Mouse (Mus musculus): ENCODE results near the gene Lcp1. TPM values are rescaled to one million over a fixed set of nuclear protein-coding genes. Genes with fewer than 3 reads are reported as not detected.

The Lcp1 gene
- total and polyA plus RNA-seq, 3 experiments, result 258 to 777 (median 373) TPM

DNA sequence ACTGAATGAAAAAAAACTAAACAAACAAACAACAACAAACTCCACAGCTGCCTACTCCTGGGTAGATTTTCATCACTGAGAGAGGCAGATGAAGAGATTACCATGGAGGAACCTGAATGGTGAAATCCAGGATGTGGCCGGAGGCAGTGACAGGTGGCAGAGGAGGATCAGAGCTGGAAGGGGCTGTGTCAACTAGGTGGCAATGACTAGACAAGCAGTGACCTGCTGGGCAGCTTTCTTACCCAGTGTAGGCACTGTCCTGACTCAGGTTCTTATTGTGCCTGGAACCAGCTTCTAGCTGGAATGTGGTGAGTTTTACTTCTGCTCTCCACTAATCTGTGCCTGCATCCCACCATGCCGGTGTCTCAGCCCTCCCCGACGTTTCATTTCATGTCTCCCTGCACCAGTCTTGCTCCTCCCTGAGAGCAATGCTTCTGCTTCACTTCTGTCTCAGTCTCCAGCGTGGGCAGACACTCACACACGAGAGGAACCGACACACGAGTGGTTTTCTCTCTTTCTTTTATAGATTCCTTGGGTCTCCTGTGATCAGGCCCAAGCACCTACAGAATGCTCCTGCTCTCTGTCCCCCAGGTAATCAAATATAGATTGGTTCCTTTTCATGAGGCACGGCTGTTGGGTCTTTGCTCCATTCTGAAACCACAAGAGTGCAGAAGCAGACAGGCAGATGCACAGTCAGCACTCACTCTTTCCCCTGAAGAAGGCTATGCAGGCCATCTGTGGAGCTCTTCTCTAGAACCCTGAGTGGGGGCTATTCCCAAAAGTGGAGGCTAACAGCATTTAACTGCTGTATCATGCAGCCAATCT, 44.0 kb downstream of the Lcp1 start:
- in situ Hi-C loops (cut with MboI; ENCODE audit: low pct_ligation_motif_present, low pct_unique_long_range_greater_than_20kb, low sequenced_read_pairs), result loop anchor here (5.0 kb wide), 1 partner anchor 103 kb away; no protein-coding TSS in a partner anchor
- dilution Hi-C loops (cut with MboI; ENCODE audit: extremely low pct_ligation_motif_present, extremely low pct_unique_long_range_greater_than_20kb, low sequenced_read_pairs), result no loop called here
- no peaks in the 10 kb centered on the region for H3K36me3 ChIP-seq (replicated peaks in 1 of 2; ENCODE audit: control insufficient read depth in 1 of 2, insufficient read depth in 1 of 2, low read length in 1 of 2)
- no peaks in the 10 kb centered on the region for H3K27me3 ChIP-seq (replicated peaks)
- peak overlapping the region; percentile 35; the same call in 1 of the 2 replicates for H3K4me2 ChIP-seq (ENCODE audit: insufficient read depth, low read depth, poor library complexity, severe bottlenecking)
- H3K4me1 ChIP-seq (ENCODE audit: control insufficient read depth in 1 of 2, insufficient read depth in 2 of 2), result peaks cover 3 to 36% of the 10 kb centered on the region in 2 experiments; a peak in 3 of 4 replicates
- H3K9me3 ChIP-seq (replicated peaks; ENCODE audit: low read length), result no peaks in the 10 kb centered on the region
- TF ChIP-seq RCOR1 (conservative IDR thresholded peaks at IDR 0.05; ENCODE audit: low read depth, low read length), result no peak
- no peak for TF ChIP-seq USF2 (conservative IDR thresholded peaks at IDR 0.05; ENCODE audit: low read depth, low read length)
- no peak for TF ChIP-seq ZKSCAN1 (IDR thresholded peaks at IDR 0.05; ENCODE audit: borderline replicate concordance, low read depth, low read length)
- 0 out of 2 replicates have a peak, but pooled peaks have one; percentile 29 for TF ChIP-seq HCFC1 (IDR thresholded peaks at IDR 0.05; ENCODE audit: low read depth, low read length)
- no peak for TF ChIP-seq NRF1 (IDR thresholded peaks at IDR 0.05; ENCODE audit: low read depth, low read length)
- TF ChIP-seq GABPA (IDR thresholded peaks at IDR 0.05; ENCODE audit: insufficient replicate concordance, low read depth, low read length), result no peak
- no peak for TF ChIP-seq ZC3H11A (IDR thresholded peaks at IDR 0.05; ENCODE audit: low read depth, low read length)
- TF ChIP-seq BHLHE40 (IDR thresholded peaks at IDR 0.05; ENCODE audit: low read depth, low read length), result 0 out of 2 replicates have a peak, but pooled peaks have one; percentile 22
- TF ChIP-seq TCF12 (IDR thresholded peaks at IDR 0.05; ENCODE audit: low read depth, low read length), result peak; percentile 32; the same call in 1 of the 2 replicates
- TF ChIP-seq POLR2A (IDR thresholded peaks at IDR 0.05; ENCODE audit: low read depth, low read length), result peak; percentile 27; the same call in 1 of the 2 replicates
- peak; percentile 59; the same call in 1 of the 2 replicates for TF ChIP-seq MYC (IDR thresholded peaks at IDR 0.05; ENCODE audit: low read depth, low read length)
- peak; percentile 38; the same call in 1 of the 2 replicates for TF ChIP-seq JUND (conservative IDR thresholded peaks at IDR 0.05; ENCODE audit: low read depth, low read length)
- no peak; the same call in 1 of the 2 replicates for TF ChIP-seq MAZ (IDR thresholded peaks at IDR 0.05; ENCODE audit: low read depth, low read length)
- no peak for TF ChIP-seq E2F4 (IDR thresholded peaks at IDR 0.05; ENCODE audit: insufficient replicate concordance, low read depth, low read length)
- no peak for TF ChIP-seq TBP (conservative IDR thresholded peaks at IDR 0.05; ENCODE audit: low read depth, low read length)
- TF ChIP-seq CHD1 (IDR thresholded peaks at IDR 0.05; ENCODE audit: low read depth, low read length), result no peak
- no peak for TF ChIP-seq ETS1 (conservative IDR thresholded peaks at IDR 0.05; ENCODE audit: low read depth, low read length)
- TF ChIP-seq ZNF384 (IDR thresholded peaks at IDR 0.05; ENCODE audit: low read depth, low read length), result no peak
- no peak for TF ChIP-seq JUN (IDR thresholded peaks at IDR 0.05; ENCODE audit: insufficient read depth, low read depth, low read length)
- no peak for TF ChIP-seq ZMIZ1 (IDR thresholded peaks at IDR 0.05; ENCODE audit: low read depth, low read length)
- TF ChIP-seq POLR2AphosphoS2 (IDR thresholded peaks at IDR 0.05; ENCODE audit: low read depth, low read length), result no peak
- TF ChIP-seq MAFK (IDR thresholded peaks at IDR 0.05; ENCODE audit: insufficient replicate concordance, low read length), result peak; percentile 88
- no peak for TF ChIP-seq KAT2A (IDR thresholded peaks at IDR 0.05; ENCODE audit: insufficient replicate concordance, low read length)
- 0 out of 2 replicates have a peak, but pooled peaks have one; percentile 36 for TF ChIP-seq MEF2A (IDR thresholded peaks at IDR 0.05; ENCODE audit: borderline replicate concordance, low read depth, low read length)
- TF ChIP-seq EP300 (IDR thresholded peaks at IDR 0.05; ENCODE audit: low read length), result peak; percentile 59
- no peak for TF ChIP-seq ELF1 (IDR thresholded peaks at IDR 0.05; ENCODE audit: low read depth, low read length)
- no peak for TF ChIP-seq CHD2 (IDR thresholded peaks at IDR 0.05; ENCODE audit: low read length)
- peak; percentile 26; the same call in 1 of the 2 replicates for TF ChIP-seq MAX (IDR thresholded peaks at IDR 0.05; ENCODE audit: low read length)
- TF ChIP-seq USF1 (IDR thresholded peaks at IDR 0.05; ENCODE audit: low read depth, low read length), result no peak
- peak; percentile 51; the same call in 1 of the 2 replicates for TF ChIP-seq SIN3A (IDR thresholded peaks at IDR 0.05; ENCODE audit: low read length)
- peak; percentile 64 for TF ChIP-seq RAD21 (IDR thresholded peaks at IDR 0.05; ENCODE audit: low read depth, low read length)
- peak; percentile 56 for TF ChIP-seq SMC3 (IDR thresholded peaks at IDR 0.05; ENCODE audit: low read depth, low read length)
- TF ChIP-seq MXI1 (IDR thresholded peaks at IDR 0.05; ENCODE audit: low read depth, low read length), result no peak
- peak in 1 of 2 experiments; percentile 61; a peak in 2 of 4 replicates for TF ChIP-seq CTCF (conservative IDR thresholded peaks at IDR 0.05 in 1 of 2, IDR thresholded peaks at IDR 0.05 in 1 of 2; ENCODE audit: low read depth in 2 of 2, low read length in 2 of 2)
- no peak for TF ChIP-seq NELFE (IDR thresholded peaks at IDR 0.05; ENCODE audit: low read depth, low read length)
- TF ChIP-seq PAX5 (IDR thresholded peaks at IDR 0.05; ENCODE audit: low read length), result no peak
- TF ChIP-seq UBTF (IDR thresholded peaks at IDR 0.05; ENCODE audit: low read depth, low read length), result no peak
- TF ChIP-seq IRF4 (IDR thresholded peaks at IDR 0.05; ENCODE audit: low read depth, low read length), result peak; percentile 98
- peaks cover 13% of the 10 kb centered on the region for H3K79me2 ChIP-seq (replicated peaks; ENCODE audit: control insufficient read depth, extremely low read depth, insufficient read depth, poor library complexity, severe bottlenecking)
- H3K9ac ChIP-seq (ENCODE audit: insufficient read depth, low read depth), result 0 out of 2 replicates have a peak overlapping the region, but pooled peaks have one; percentile 16
- H3K27ac ChIP-seq (ENCODE audit: insufficient read depth, low read depth), result no peak overlapping the region
- H3K4me3 ChIP-seq (replicated peaks in 1 of 3; ENCODE audit: low read depth in 2 of 3, low read length in 2 of 3, poor library complexity in 1 of 3), result no peak overlapping the region
- DNase-seq (ENCODE audit: extremely low read depth), result peak; percentile 66
